Mouse (Mus musculus) heart, embryonic 11.5 days (tissue): ENCODE data around the gene Ccdc163. TPM values are rescaled to one million over a fixed set of nuclear protein-coding genes. Genes with fewer than 3 reads are reported as not detected.

Experiments
- ATAC-seq: fragments of 200-750 bp; cut with Nextera tagmentation; replicated peaks from 2 replicates; pipeline ENCODE4 v1.8.0; 2017; ENCODE audit warnings: moderate library complexity; ENCODE audit not compliant: insufficient number of reproducible peaks, low FRiP score, low TSS enrichment
- H3K27ac ChIP-seq: fragments of 300-500 bp; sonication (generic); 2 replicates; pipeline ENCODE4 v1.5.1; 2014; ENCODE audit warnings: mild to moderate bottlenecking, low read depth, low read length
- H3K27me3 ChIP-seq: fragments of 300-500 bp; sonication (generic); 2 replicates; pipeline ENCODE4 v1.6.1; 2014; ENCODE audit warnings: mild to moderate bottlenecking, low read length, mixed read lengths; ENCODE audit not compliant: control insufficient read depth, insufficient read depth
- H3K36me3 ChIP-seq: fragments of 300-500 bp; sonication (generic); 2 replicates; pipeline ENCODE4 v1.6.1; 2014; ENCODE audit warnings: mild to moderate bottlenecking, low read length, moderate library complexity, mixed read lengths; ENCODE audit not compliant: control insufficient read depth, insufficient read depth
- H3K4me1 ChIP-seq: fragments of 300-500 bp; sonication (generic); 2 replicates; pipeline ENCODE4 v1.6.1; 2014; ENCODE audit warnings: low read length; ENCODE audit not compliant: control insufficient read depth, insufficient read depth
- H3K4me2 ChIP-seq: fragments of 300-500 bp; sonication (generic); 2 replicates; pipeline ENCODE4 v1.6.1; 2014; ENCODE audit warnings: mild to moderate bottlenecking, moderate library complexity
- H3K4me3 ChIP-seq: fragments of 300-500 bp; sonication (generic); 2 replicates; pipeline ENCODE4 v1.5.1; 2014; ENCODE audit warnings: low read depth, low read length
- H3K9ac ChIP-seq: fragments of 300-500 bp; sonication (generic); 2 replicates; pipeline ENCODE4 v1.6.1; 2014; ENCODE audit warnings: mild to moderate bottlenecking, low read depth, low read length, moderate library complexity
- H3K9me3 ChIP-seq: fragments of 300-500 bp; sonication (generic); replicated peaks from 2 replicates; pipeline ENCODE4 v1.6.1; 2016; ENCODE audit warnings: low read length; ENCODE audit not compliant: control insufficient read depth
- WGBS: fragments of 180-500 bp; shearing (Covaris S2); extraction: QIAGEN DNeasy Blood & Tissue Kit; methylation state at CpG from one replicate; pipeline ENCODE4 v1.1.7; 2014; ENCODE audit not compliant: insufficient replicate concordance; 5-methylcytosine and 5-hydroxymethylcytosine counted together
- polyA plus RNA-seq: library from polyadenylated mRNA; unstranded; fragments of >200 nt; fragmentation: Nextera tagmentation; extraction: Ambion mirVana; gene quantifications from 2 replicates; pipeline ENCODE4 v1.2.1, GENCODE M21; 2014

Ccdc163 gene
- polyA plus RNA-seq, 1 experiment from 2014 or later: 21.0 TPM

GRCm38 (mm10) chr4:116689309-116689876 is 18.9 kb upstream of the Ccdc163 start:
- H3K36me3 ChIP-seq: peaks cover 34% of the 10 kb centered on the region
- H3K4me1 ChIP-seq: peaks cover 9% of the 10 kb centered on the region
- H3K27me3 ChIP-seq: no peaks in the 10 kb centered on the region
- ATAC-seq: no peak
- H3K4me2 ChIP-seq: no peak overlapping the region
- H3K9ac ChIP-seq: no peak overlapping the region
- H3K9me3 ChIP-seq: no peaks in the 10 kb centered on the region
- H3K27ac ChIP-seq: no peak overlapping the region
- WGBS: 92% methylated on average over 4 of the region's 4 CpGs
- no peak overlapping the region for H3K4me3 ChIP-seq

GRCm38 (mm10) chr4:116692146-116692545 is 16.2 kb upstream of the Ccdc163 start:
- Histone ChIP-seq H3K4me3 (no peak overlapping the region), H3K4me1 (peaks cover 2% of the 10 kb centered on the region; the same call in 1 of the 2 replicates)
- no peak for ATAC-seq

GRCm38 (mm10) chr4:116693785-116694184 is 14.5 kb upstream of the Ccdc163 start:
- Histone ChIP-seq H3K27me3 (no peaks in the 10 kb centered on the region), H3K27ac (no peak overlapping the region), H3K4me1 (0 out of 2 replicates have a peak, but pooled peaks cover 1% of the 10 kb centered on the region), H3K9me3 (no peaks in the 10 kb centered on the region), H3K36me3 (peaks cover 42% of the 10 kb centered on the region), H3K4me3 (no peak overlapping the region), H3K4me2 (no peak overlapping the region), H3K9ac (no peak overlapping the region)
- 86% methylated on average over 2 of the region's 2 CpGs for WGBS
- ATAC-seq: no peak

More at GRCm38 (mm10) chr4:116692146-116692545, 16.2 kb upstream of the Ccdc163 start:
- WGBS: 84% methylated on average over 2 of the region's 2 CpGs
- H3K9me3 ChIP-seq: no peaks in the 10 kb centered on the region
- peaks cover 43% of the 10 kb centered on the region for H3K36me3 ChIP-seq
- H3K9ac ChIP-seq: no peak overlapping the region
- H3K4me2 ChIP-seq: no peak overlapping the region
- H3K27me3 ChIP-seq: no peaks in the 10 kb centered on the region
- H3K27ac ChIP-seq: no peak overlapping the region

DNA sequence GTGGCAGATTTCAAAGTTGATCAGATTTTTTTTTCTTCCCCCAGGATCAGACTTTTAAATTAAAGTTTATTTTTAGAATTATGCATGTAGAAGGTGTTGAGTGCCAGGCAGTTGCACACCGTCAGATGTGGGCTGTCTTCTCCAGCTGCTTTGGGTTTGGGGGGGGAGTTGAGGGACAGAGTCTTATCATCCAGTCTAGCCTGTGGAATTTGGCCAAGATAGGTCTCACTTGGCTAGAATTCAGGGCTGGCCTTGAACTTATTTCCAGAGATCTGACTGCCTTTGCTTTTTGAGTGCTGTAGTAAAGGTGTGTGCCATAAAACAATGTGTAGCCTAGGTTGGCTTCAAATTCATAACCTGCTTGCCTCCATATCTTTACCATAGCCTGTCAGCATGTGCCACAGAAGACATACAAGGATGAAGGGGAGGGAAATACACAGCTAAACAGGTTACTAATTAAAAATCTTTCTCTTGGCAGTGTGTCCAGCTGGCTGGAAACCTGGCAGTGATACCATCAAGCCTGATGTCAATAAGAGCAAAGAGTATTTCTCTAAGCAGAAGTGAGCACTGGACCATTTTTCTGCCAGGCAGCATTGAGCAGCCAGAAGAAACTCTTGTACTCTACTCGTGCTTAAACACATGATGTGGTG is 9.5 kb upstream of the Ccdc163 start:
- Histone ChIP-seq H3K4me2 (no peak overlapping the region), H3K36me3 (peaks cover 23% of the 10 kb centered on the region), H3K4me3 (no peak overlapping the region), H3K27ac (peak overlapping the region; percentile 6; the same call in 1 of the 2 replicates), H3K9me3 (no peaks in the 10 kb centered on the region), H3K27me3 (no peaks in the 10 kb centered on the region), H3K9ac (no peak overlapping the region), H3K4me1 (0 out of 2 replicates have a peak, but pooled peaks cover 3% of the 10 kb centered on the region)
- 38% methylated on average over 2 of the region's 2 CpGs for WGBS
- ATAC-seq: no peak

DNA sequence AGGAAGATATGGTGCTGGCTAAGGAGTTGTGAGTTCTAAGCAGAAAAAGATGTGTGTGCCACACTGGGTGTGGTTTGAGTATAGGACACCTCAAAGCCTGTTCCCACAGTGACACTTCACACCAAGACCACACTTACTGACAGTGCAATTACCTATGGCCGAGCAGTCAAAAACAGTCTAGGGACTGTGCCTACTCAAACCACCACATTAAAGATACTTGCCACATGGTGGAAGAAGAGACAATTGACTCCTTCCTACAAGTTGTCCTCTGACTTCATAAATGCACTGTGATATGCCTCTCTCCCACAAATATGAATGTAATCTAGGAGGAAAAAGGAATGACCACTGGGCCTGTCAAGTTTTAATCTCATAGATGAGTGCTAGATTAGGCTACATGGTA is 7.3 kb upstream of the Ccdc163 start:
- Histone ChIP-seq H3K27ac (no peak overlapping the region), H3K27me3 (no peaks in the 10 kb centered on the region), H3K4me2 (no peak overlapping the region), H3K9me3 (no peaks in the 10 kb centered on the region), H3K9ac (no peak overlapping the region), H3K4me3 (no peak overlapping the region), H3K36me3 (peaks cover 12% of the 10 kb centered on the region), H3K4me1 (0 out of 2 replicates have a peak, but pooled peaks cover 3% of the 10 kb centered on the region)
- ATAC-seq: no peak
- WGBS: 73% methylated on average over 1 of the region's 1 CpGs

GRCm38 (mm10) chr4:116703804-116704203 is 4.5 kb upstream of the Ccdc163 start:
- H3K36me3 ChIP-seq: peaks cover 8% of the 10 kb centered on the region; the same call in 1 of the 2 replicates
- WGBS: 35% methylated on average over 6 of the region's 6 CpGs
- no peak overlapping the region for H3K27ac ChIP-seq
- H3K4me2 ChIP-seq: no peak overlapping the region
- no peaks in the 10 kb centered on the region for H3K27me3 ChIP-seq
- no peak for ATAC-seq
- 0 out of 2 replicates have a peak, but pooled peaks cover 2% of the 10 kb centered on the region for H3K4me1 ChIP-seq
- no peak overlapping the region for H3K9ac ChIP-seq
- no peak overlapping the region for H3K4me3 ChIP-seq
- no peaks in the 10 kb centered on the region for H3K9me3 ChIP-seq

DNA sequence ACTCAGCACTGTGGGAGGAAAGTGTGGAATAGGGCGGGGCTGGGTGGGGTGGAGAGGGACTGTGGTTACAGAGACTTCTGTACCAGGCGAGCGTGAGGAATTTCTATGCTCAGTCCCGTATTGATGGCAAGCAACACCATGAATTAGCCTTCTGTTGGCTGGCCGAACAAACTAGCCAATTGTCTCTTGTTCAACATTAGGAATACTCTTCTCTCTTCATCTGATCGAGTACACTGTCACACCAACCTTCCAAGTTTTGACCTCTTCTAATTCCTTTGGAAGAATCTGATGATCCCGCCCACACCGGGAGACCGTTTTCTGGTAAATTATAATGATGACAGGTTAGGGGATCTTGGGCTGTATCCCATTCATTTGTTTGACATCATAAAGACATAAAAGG is 643 bp upstream of the Ccdc163 start:
- 21% methylated on average over 9 of the region's 9 CpGs for WGBS
- ATAC-seq: no peak

DNA sequence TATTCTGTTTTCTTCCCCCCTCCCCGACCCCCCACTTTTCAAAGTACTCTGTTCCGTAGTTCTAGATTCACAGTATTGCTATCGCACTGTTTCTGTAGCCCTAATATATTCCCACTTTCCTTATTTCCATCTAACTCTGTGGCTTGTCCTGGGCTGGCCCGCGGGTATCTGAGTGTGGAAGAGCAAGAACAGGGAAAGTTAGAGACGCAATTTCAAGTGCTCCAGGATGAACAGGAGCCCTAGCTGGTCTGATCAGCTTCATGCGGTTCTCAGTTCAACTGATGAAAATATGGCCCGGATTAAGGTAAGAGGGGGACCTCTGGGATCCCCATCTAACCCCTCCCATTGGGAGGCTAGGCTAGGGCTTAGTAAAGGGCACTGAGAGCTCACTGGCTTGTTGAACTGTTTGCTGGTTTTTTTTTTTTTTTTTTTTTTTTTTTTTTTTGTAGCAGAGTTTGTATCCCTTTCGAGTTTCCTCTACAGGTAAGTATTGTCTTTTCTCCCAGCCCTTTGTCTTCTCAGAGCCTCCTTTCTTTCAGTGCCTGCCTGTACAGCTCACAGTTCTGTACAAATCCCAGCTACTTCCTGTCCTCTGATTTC is 582 bp downstream of the Ccdc163 start:
- ATAC-seq: 0 out of 2 replicates have a peak, but pooled peaks have one; percentile 8
- H3K4me3 ChIP-seq: peak overlapping the region; percentile 70
- H3K9ac ChIP-seq: peak overlapping the region; percentile 68
- no peaks in the 10 kb centered on the region for H3K9me3 ChIP-seq
- no peak overlapping the region for H3K27ac ChIP-seq
- no peaks in the 10 kb centered on the region for H3K27me3 ChIP-seq
- peaks cover 8% of the 10 kb centered on the region; the same call in 1 of the 2 replicates for H3K4me1 ChIP-seq
- 7% methylated on average over 9 of the region's 9 CpGs for WGBS
- H3K36me3 ChIP-seq: no peaks in the 10 kb centered on the region
- H3K4me2 ChIP-seq: peak overlapping the region; percentile 88

More for the DNA sequence above, 643 bp upstream of the Ccdc163 start:
- H3K27me3 ChIP-seq: no peaks in the 10 kb centered on the region
- H3K4me3 ChIP-seq: peak overlapping the region; percentile 70
- peak overlapping the region; percentile 88 for H3K4me2 ChIP-seq
- no peak overlapping the region for H3K27ac ChIP-seq
- H3K36me3 ChIP-seq: 0 out of 2 replicates have a peak, but pooled peaks cover 3% of the 10 kb centered on the region
- peak overlapping the region; percentile 81 for H3K9ac ChIP-seq
- peaks cover 8% of the 10 kb centered on the region; the same call in 1 of the 2 replicates for H3K4me1 ChIP-seq
- H3K9me3 ChIP-seq: no peaks in the 10 kb centered on the region
